Mouse (Mus musculus): ENCODE measurements around the gene Gm3250.
"Not testable (repeated sequence)": the region's sequence is repeated elsewhere in the genome, so short reads cannot be mapped to it uniquely, and the experiment has no call there.

Gene Gm3250

DNA sequence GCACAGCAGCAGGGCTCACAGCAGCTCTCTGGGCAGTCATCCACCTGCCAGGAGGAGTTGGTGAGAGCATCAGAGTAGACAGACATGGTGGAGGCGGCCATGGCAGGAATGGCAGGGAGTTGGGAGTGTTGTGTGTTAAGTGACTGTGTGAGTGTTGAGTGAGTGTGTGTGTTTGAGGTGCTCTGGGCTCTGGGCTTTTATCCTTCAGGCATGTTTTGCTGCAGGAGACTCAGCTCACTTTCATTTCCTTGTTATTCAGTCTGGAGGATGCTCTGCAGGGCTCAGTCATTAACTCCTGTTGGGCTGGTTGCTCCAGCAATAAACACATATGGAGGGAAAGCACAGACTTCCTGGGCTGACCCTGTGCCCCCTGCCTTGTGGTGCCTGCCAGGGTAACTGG is at the start of gene Gm3250:
TSS of gene Gm3250 (minus strand) at position 101 of the 400 bp plus-strand sequence.
- DNase-seq: not testable (repeated sequence)

GRCm38 (mm10) chr10:77826951-77827350 is 44.6 kb upstream of the Gm3250 start, which contains the start of gene Krtap10-4:
Krtap10-4 (minus strand) TSS chr10:77827095.
- DNase-seq: no peak

DNA sequence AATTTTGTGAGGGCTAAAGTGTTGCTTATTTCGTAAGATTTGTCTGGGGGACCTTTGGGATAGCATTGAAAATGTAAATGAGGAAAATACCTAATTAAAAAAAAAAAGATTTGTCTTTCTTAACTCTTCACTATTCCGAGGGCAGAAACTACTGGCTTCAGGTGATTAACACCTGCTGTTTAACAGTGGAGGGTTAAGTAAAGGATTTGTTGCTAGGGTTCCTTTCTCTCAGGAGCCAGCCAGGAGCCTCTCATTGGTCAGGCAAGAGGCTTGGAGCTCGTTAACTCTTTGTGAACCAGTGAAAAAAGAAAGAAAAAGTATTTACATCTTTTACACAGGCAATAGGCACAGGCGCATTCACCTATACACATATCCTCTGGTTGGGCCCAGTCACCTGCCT is 36.9 kb upstream of the Gm3250 start:
- no peak for DNase-seq

- no peak for DNase-seq
Measured at GRCm38 (mm10) chr10:77818523-77818922, 36.2 kb upstream of the Gm3250 start.

GRCm38 (mm10) chr10:77815514-77815913 is 33.2 kb upstream of the Gm3250 start:
- DNase-seq: peak; percentile 7

DNA sequence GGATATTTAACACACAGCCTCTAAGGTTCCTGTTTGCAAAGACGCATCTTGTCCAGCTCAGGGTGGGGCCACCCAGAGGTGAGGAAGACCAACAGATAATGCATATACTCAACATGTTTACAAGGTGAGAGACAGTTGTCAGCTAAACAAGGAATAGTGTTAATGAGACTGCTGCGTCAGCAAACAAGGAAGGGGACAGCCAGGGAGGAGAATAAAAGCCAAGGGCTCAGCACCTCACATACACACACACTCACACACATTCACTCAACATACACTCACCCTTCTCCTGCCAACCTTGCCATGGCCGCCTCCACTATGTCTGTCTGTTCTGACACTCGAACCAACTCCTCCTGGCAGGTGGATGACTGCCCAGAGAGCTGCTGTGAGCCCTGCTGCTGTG is 32.0 kb upstream of the Gm3250 start, which contains the start of gene Gm2696:
TSS of gene Gm2696 (plus strand) at position 301 of the 400 bp plus-strand sequence.
- no peak for DNase-seq

DNA sequence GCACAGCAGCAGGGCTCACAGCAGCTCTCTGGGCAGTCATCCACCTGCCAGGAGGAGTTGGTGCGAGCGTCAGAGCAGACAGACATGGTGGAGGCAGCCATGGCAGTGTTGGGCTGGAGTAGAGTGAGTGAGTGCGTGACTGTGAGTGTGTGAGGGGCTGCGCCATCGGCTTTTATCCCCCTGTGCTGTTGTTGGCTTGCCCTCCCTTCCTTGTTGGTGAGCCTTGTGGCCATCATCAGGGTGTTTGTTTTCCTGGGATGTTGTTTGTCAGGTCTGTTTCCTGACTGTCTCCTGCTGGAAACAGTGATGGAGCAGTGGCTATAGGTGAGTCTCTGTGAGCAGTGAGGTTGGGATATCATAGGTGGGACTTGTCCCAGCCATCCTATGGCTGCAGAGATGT is 29.4 kb upstream of the Gm3250 start, which contains the start of gene Gm9507:
TSS of gene Gm9507 (minus strand) at position 101 of the 400 bp plus-strand sequence.
- DNase-seq: no peak

- no peak for DNase-seq
Measured at GRCm38 (mm10) chr10:77804095-77804494, 21.8 kb upstream of the Gm3250 start.

- no peak for DNase-seq
Measured at GRCm38 (mm10) chr10:77798921-77799508, 16.7 kb upstream of the Gm3250 start, which contains the start of gene Gm19668. Gm19668 (minus strand) TSS chr10:77799133.

DNA sequence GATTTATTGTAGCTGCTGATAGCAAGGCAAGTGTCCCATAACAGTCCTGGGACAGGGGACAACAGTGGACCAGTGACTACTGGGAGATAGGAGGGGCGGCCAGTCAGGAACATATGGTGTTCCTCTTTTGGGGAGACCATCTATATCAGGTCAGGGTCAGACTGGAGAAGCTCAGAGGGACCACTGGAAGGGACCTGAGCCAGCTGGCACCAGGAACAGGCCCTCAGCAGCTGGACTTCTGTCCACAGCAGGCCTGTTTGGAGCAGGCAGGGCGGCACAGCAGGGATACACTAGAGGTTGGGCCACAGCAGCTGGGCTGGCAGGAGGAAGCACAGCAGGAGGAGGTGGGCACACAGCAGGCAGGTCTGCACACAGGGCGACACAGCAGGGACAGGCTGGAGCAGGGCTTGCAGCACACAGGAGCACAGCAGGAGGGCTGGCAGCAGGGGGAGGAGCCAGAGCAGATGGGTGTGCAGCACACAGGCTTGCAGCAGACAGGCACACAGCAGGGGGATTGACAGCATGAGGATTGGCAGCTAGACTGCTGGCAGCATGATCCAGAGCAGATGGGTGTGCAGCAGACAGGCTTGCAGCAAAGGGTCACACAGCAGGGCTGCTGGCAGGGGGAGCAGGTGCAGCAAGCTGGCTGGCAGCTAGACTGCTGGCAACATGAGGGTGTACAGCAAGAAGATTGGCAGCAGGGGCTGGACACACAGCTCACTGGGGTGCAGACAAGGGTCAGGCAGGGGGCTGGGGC is 16.0 kb upstream of the Gm3250 start:
- DNase-seq: not testable (repeated sequence)

DNA sequence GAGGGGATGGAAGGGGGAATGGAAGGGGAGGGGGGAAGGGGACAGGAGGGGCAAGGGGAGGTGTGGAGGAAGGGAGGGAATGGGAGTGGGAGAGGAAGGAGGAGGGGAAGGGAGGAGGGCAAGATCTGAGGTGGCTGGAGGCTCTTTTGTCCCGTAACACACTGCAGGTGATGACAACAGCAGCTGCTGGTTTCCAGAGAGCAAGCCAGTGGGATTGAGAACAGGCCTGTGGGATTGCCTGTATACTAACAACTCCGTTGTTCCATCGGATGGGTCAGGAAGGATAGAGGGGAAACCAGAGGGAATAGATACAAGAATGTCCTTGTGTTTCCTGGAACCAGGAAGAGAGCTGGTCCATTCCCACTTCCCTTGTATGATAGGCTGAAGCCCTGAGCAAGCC is 15.3 kb upstream of the Gm3250 start:
- DNase-seq: no peak

DNA sequence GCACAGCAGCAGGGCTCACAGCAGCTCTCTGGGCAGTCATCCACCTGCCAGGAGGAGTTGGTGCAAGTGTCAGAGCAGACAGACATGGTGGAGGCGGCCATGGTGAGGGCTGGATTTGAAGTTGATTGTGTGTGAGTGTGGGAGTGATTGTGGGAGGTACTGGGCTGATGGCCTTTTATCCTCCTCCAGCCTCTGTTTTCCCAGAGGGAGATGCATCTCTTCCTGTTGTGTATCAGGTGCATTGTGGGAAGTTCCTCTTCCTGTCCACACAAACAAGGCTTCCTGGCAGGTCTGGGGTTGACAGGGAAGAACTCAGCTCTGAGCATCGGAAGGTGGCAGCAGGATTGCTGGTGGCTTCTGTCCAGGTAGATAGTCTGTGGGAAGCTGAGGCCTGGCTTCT is 12.6 kb upstream of the Gm3250 start, which contains the start of gene Gm9639:
TSS of gene Gm9639 (minus strand) at position 101 of the 400 bp plus-strand sequence.
- no peak for DNase-seq

DNA sequence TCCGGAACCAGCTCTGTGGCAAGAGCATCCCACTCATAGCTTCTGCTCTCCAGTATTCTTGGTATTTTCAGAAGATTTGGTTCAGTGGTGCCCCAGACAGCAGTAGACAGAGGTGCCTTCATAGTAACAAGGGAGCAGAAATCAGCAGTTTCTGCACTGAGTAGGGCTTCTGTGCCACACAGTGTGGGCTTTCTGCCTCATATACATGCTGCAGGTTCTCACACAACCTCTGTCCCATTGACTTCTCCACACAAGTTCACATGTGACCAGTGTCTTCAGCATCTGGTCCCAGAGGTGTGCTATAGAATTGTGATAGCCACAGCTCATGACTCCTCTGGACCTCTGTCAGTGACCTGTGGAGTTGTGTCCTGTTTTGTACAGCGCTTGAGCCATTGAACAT is 6.3 kb upstream of the Gm3250 start:
- no peak for DNase-seq

DNA sequence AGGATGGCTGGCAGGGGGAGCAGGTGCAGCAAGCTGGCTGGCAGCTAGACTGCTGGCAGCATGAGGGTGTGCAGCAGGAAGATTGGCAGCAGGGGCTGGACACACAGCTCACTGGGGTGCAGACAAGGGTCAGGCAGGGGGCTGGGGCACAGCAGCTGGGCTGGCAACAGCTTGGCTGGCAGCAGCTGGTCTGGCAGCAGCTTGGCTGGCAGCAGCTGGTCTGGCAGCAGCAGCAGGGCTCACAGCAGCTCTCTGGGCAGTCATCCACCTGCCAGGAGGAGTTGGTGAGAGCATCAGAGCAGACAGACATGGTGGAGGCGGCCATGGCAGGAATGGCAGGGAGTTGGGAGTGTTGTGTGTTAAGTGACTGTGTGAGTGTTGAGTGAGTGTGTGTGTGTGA is 5.5 kb upstream of the Gm3250 start, which contains the start of gene Gm7137:
TSS of gene Gm7137 (minus strand) at position 325 of the 400 bp plus-strand sequence.
- DNase-seq: not testable (repeated sequence)

GRCm38 (mm10) chr10:77783396-77783795 is 1.1 kb upstream of the Gm3250 start:
- not testable (repeated sequence) for DNase-seq

- DNase-seq: not testable (repeated sequence)
Measured at GRCm38 (mm10) chr10:77776844-77777243, 5.5 kb downstream of the Gm3250 start, which contains the start of gene Gm7138. Gm7138 (minus strand) TSS chr10:77776944.

DNA sequence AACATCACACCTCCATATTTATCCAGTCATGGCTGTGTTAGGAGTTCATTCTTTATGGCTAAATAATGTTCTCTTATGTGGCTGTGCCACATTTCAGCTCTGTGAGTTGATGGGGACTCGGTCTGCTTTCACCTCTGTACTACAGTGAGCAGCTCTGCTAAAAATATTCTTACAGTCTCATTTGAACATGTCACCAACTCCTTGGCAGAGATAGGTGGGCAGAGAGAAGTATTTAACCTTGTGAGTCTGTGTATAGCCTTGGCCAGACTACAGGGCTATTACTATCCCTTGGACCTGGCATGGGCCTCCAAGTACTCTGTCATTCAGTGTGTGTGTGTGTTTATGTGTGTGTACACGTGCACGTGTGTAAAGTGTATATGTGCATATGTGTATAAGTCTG is 10.2 kb downstream of the Gm3250 start:
- not testable (repeated sequence) for DNase-seq

DNA sequence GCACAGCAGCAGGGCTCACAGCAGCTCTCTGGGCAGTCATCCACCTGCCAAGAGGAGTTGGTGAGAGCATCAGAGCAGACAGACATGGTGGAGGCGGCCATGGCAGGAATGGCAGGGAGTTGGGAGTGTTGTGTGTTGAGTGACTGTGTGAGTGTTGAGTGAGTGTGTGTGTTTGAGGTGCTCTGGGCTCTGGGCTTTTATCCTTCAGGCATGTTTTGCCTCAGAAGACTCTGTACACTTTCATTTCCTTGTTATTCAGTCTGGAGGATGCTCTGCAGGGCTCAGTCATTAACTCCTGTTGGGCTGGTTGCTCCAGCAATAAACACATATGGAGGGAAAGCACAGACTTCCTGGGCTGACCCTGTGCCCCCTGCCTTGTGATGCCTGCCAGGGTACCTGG is 11.1 kb downstream of the Gm3250 start, which contains the start of gene Gm3238:
TSS of gene Gm3238 (minus strand) at position 101 of the 400 bp plus-strand sequence.
- DNase-seq: not testable (repeated sequence)

GRCm38 (mm10) chr10:77769727-77770126 is 12.6 kb downstream of the Gm3250 start:
- DNase-seq: no peak

- not testable (repeated sequence) for DNase-seq
Measured at GRCm38 (mm10) chr10:77759582-77759981, 22.8 kb downstream of the Gm3250 start, which contains the start of gene Gm3233. Gm3233 (minus strand) TSS chr10:77759682.

- no peak for DNase-seq
Measured at GRCm38 (mm10) chr10:77753448-77753847, 28.9 kb downstream of the Gm3250 start.

DNA sequence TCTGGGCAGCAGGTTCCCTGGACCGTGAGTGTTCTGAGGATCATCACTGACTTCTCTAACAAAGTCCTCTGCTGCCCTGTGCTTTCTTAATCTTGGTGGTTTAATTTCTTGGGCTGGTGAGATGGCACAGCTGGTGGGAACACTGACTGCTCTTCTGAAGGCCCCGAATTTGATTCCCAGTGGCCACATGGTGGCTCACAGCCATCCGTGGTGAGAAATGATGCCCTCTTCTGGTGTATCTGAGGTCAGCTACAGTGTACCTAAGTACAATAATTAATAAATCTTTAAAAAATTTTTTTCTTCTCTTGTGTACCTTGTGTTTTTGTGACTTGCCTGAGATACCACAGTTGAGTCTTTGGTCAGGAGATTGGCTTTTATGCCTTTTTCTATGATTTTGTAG is 30.0 kb downstream of the Gm3250 start:
- not testable (repeated sequence) for DNase-seq

GRCm38 (mm10) chr10:77751254-77751653 is 31.1 kb downstream of the Gm3250 start, which contains the start of gene Gm9736:
Gm9736 (minus strand) TSS chr10:77751354.
- DNase-seq: not testable (repeated sequence)

Data from kidney, postnatal 14 days (tissue).